Mouse (Mus musculus) ES-CJ7 (cell line): ENCODE measurements around the gene Hdac5.
"Not testable (repeated sequence)": the region's sequence is repeated elsewhere in the genome, so short reads cannot be mapped to it uniquely, and the experiment has no call there.

ENCODE experiments used
- DNase-seq: peaks from one replicate; pipeline ENCODE4 v3.0.0; 2011; ENCODE audit warnings: low read depth, low spot score

Gene Hdac5

DNA sequence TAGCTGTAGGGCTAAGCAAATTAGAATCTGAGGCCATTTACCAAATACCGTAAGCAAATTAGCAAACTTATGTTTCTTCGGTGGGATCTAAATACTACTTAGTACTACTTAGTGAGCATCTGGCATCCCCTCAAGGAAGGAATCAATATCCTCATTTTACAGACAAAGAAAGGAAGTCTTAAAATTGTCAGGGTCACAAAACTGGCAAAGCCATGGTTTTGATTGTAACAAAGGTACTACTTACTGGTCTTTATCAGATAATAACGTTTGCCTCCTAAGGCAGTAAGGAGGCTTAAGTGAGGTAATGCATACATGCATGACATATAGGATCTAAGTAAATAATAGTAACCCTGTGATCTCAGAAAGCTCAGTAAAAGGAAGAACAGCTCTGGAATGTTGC is 44.3 kb downstream of the Hdac5 start:
- DNase-seq = no peak

DNA sequence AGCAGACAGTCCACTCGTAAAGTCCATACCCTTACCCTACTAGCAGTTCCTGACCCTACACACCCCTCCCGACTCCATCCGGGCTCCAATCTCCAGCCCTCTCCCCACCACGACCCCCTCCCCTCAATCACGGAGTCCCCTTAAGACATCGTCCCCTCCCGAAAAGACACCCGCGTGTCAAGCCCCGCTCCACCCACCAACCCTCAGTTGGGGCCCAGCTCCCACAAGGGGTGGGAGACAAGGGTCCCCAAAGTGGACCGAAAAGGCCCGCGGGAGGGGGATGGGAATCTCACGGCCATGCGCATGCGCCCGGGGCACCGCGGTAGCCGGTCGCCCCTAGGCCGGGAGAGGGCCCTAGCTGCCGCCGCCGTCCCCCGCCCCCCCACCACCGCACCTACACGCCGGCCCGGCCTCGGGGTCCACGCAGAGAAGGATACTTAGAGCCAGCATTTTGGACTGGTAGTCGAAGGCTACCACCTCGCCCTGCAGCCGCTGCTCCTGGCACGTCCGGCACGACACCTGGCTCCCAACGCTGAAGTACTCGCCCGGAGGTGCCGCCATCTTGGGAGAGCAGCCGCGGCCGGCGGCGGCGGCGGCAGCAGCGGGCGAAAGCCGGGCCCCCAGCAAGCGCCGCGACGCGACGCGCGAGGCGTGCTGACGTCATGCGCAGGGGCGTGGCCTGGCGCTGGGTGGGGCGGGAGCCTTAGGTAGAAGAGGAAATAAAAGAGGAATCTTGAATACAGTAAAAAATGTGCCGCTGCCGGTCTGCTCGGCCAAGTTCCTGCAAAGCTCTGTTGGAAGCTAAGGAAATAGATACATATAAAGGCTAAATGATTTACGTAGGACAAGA is 45.1 kb downstream of the Hdac5 start, which contains the start of gene Lsm12:
TSS of gene Lsm12 (minus strand) at position 651 of the 850 bp plus-strand sequence.
- peak; percentile 92 for DNase-seq

DNA sequence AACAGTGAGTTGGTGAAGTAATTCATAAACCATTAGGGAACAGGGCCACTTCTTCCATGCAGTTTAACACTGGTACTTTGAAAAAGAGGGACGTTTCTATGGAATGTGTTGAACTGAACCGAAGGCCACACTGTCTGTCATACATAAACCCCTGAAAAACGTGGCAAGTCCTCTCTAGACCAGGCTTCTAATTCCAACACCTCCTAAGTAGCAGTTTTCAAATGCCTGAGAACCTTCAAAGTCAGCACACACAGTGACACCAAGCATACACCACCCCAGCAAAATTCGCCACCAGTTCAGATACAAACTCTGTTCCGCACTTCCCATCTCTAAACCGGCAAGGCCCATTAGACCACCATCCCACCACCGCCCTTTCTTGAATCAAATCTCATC is 45.7 kb downstream of the Hdac5 start:
- DNase-seq = no peak

DNA sequence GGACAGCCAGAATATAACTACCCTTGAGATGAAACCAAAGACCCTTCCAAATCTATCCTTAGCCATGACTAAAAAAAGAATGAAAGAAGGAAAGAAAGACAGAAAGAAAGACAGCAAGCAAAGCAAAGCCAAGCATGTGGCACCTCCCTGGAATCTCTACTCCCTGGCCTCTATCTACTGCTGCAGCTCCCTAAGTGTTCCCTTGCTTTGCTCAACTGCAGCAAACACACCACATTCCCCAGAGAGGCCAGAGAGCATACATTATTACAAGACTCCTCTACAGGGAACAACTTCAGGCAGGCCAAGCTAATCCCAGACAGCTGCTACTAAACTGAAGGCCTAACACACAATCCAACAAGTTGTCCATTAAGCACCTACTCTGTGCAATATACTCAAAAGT is 50.1 kb downstream of the Hdac5 start:
- no peak for DNase-seq

DNA sequence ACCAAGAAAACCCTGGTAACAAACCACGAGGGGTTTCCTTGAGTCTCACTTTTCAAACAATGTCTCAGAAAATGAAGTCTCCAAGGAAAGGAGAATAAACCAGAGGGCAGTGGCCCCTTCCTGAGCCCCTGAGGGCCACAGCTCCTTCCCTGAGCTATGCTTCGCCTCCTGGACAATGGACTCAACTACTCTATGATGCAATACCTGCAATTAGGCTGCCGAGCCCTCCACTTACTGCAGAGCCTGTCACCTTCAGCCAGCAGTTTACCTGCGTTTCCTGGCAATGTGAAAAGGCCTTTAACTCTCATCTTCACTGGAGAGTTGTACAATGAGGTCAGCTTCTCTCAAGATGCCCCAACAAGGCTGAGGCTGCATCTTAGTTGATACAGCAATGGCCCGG is 61.3 kb downstream of the Hdac5 start:
- DNase-seq = no peak

DNA sequence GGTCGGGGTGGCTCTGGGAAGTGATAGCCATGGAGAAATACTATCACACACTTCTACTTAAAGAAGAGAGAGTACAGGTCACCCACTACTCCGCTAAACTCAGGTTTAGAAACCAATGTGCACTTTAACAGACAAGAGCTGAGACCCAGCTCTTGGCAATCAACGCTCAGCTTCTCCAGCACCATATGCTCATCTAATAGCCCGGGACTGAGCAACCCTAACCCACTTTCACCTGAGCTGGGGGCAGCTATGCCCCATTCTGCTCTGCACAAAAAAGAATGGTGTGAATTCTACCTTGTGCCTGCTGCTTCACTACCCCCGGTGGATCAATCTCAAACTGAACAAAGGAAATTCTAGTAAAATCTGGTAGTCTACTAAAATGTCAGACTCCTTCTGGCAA is 62.4 kb downstream of the Hdac5 start:
- DNase-seq = no peak

DNA sequence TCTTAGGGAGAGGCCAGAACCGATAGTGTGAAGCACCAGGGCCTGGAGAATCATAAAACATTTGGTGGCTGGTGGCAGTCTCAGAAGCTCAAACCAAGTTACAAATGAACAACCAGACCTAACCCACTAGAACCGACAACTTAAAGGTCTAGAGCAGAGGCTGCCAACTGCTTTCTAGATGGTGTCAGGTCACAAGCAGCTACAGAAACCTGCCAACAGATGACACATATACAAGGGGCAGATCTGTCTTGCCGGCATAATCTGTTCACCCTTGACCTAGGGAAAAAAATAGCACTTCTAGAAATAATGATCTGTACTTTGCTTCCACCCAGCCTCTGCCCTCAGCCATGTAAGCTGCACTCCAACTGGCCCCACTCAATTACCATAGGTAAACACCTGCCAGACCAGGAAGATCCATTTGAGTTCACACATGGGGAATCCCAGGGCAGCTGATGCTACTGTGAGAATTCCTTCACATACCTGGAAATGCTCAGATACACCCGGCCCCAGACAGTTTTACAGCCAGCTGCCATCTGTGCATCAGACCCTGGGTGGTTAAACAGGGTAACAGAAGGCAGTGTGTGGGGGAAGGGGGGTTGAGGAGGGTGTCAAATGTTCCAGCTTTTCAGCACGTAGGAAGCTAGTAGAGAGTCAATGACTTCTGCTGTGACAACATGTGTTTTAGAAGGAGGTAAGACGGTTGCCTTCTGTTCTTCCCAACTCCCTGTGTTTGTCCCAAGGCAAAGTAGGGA is 63.8 kb downstream of the Hdac5 start:
- no peak for DNase-seq

DNA sequence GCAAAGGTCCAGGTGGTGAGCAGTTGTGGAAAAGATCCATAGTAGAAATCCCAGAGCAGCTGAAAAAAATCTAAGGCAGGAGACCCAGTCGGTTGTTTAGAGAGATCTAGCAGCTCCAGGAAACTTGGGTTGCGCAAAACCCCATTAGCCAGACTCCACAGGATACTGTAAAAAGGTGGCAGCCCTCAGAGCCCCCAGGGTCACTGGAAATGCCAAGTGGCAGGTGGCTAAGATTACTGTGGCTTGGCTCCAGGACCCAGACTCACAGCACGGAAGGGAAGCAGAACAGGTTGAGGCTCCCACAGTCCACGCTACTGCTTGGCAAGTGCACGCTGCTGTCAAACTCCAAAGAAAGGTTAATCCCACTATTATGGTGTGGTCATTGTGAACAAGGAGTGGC is 70.2 kb downstream of the Hdac5 start:
- DNase-seq = no peak

DNA sequence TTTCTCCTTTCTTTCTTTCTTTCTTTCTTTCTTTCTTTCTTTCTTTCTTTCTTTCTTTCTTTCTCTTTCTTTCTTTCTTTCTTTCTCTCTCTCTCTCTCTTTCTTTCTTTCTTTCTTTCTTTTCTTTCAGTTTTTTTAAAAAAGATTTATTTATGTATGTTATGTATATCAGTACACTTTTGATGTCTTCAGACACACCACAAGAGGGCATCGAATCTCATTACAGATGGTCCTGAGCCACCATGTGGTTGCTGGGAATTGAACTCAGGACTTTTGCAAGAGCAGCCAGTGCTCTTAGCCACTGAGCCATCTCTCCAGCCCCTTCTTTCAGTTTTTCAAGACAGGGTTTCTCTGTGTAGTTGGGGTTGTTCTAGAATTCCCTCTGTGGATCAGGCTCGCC is 71.9 kb downstream of the Hdac5 start:
- not testable (repeated sequence) for DNase-seq

DNA sequence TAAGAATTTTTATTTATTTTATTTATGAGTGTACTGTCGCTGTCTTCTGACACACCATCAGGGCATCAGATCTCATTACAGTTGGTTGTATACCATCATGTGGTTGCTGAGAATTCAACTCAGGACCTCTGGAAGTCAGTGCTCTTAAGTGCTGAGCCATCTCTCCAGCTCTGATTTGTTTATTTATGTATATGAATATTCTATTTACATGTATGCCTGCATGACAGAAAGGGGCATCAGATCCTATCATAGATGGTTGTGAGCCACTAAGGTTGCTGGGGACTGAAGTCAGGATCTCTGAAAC is 73.2 kb downstream of the Hdac5 start:
- DNase-seq = no peak

DNA sequence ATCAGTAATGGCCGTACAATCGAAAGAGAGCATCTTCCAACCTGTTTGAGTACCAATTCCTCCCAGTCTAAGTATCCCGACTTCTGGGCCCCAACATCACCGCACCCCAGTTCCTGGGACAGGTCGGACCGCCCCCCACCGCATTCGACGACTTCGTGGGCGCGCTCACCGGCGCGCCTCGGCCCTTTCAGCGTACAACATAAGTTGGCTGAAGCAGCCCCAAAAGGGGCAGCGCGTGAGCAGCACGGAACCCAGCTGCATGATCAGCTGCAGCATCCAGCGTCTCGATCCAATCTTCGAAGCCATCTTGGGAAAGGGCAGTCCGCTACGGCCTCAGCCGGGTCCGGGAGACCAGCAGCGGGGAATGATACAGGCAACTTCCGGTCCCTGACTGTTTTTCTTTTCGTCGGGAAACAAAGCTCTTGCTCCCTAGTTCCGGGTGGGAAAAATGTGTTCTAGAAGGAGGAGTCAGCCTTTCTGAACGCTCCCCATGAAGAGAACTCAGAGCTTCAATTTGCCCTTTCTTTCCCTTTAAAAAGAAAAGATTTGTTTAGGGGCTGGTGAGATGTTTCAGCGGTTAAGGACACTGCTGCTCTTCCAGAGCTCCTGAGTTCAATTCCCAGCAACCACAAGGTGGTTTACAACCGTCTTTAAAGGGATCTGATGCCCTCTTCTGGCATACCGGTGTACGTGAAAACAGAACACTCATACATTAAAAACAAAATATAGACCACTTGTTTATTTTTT is 73.8 kb downstream of the Hdac5 start, which contains the start of gene Tmem101:
TSS of gene Tmem101 (minus strand) at position 366 of the 747 bp plus-strand sequence.
- DNase-seq = peak; percentile 94

DNA sequence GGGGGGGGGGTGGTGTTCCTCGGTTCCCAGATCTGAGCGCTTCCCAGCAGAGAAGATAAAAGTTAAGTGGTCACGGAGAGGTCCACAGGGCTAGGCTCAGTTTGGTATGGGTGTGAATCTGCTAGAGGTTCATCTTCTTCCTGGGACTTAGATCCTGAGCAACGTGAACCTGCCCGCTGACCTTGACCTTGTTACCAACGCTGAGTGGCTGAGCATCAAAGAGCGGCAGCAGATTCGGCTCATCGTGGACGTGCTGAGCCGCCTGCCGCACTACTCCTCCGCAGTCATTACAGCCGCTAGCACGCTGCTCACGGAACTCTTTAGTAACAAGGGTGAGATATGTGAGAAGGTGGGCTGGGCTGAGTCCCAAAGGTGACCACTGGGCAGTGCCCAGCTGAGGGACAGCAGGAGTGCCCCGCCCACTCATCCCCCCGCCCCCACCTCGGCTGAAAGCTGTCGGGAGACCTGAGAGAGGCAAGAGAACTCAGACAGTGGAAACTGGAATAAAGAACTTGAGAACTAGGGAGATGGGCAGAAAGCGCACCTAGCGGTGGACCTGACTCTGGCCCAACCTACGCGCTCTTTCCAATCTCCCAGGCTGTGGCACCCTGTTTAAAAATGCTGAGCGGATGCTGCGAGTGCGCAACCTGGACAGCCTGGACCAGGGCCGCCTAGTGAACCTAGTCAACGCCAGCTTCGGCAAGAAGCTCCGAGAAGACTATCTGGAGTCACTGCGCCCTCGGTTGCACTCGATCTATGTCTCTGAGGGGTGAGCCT is 82.6 kb downstream of the Hdac5 start:
- DNase-seq = peak; percentile 57

DNA sequence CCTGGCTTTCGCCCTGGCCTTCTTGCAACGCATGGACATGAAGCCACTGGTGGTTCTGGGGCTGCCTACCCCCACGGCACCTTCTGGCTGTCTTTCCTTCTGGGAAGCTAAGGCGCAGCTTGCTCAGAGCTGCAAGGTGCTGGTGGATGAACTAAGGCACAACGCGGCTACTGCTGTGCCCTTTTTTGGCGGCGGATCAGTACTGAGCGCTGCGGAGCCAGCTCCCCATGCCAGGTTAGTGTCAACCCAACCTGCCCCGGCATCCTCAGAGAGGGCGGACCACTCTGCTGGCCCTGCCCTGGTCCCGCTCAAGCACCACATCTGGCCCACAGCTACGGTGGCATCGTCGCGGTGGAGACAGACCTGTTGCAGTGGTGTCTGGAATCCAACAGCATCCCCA is 83.4 kb downstream of the Hdac5 start:
- no peak for DNase-seq

DNA sequence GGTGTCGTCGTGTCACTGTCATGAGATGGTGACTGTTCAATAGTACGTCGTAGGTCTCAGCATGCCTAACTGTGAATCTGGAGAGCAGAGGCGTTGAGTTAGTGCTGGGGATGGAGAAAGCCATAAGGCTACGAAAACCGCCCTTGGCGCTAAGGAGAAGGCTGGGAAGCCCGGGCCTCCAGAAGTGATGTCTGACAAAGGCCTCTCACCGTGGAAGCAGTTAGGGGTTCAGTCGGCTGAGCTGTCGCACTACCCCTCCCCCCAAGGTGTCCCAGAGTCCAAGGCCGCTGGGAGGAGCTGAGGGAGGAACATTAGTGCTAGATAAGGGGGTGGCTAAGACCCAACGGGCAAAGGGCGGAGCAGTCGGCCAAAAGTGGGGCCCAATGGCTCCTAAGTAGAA is 84.0 kb downstream of the Hdac5 start:
- DNase-seq = peak; percentile 42

DNA sequence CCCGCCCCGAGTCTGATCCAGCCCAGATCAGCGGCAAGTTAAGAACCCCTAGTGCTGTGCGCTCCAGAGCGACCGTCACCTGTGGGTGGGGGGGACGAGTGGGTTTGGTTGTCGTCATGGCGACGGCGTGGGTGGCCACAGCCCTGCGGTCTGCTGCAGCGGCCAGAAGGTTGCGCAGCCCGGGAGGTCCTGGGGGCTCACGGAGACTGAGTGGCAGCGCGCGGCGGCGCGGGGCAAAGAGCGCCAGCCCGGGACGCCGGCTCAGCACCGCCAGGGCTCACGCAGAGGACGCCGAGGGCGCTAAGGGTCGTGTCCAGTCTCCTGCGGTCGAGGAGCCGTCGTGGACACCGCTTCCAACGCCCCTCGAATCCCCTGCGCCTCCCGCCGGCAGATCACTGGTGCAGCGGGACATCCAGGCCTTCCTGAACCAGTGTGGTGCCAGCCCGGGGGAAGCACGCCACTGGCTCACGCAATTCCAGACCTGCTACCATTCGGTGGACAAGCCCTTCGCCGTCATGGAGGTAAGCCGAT is 84.4 kb downstream of the Hdac5 start, which contains the start of gene Nags:
TSS of gene Nags (plus strand) at position 43 of the 531 bp plus-strand sequence.
- no peak for DNase-seq

DNA sequence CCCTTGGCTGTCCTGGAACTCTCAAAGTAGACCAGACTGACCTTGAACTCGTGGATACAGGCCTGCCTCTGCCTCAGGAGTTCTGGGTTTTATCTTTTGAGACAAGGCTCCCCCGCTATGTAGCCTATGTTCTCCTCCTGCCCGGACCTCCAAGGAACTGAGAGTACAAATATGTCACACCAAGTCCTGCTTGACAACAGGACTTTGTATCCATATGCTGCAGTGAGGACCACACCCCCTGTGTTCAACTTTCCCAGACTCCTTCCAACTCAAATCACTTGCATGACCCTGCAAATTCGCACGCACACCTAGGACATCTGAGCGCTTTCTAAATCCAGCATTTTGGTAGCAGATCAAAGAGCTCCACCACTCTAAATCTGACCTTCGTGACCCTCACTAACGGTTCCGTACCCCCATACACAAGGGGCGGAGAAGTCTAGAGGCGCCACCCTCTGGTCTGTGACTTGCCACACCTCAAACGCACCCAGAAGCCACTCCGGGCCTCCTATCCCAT is 85.0 kb downstream of the Hdac5 start:
- peak; percentile 58 for DNase-seq
